Mouse (Mus musculus) E14TG2a.4 (cell line): Measurements from ENCODE around the gene Abcb9.

Experiments
- CTCF ChIP-seq: conservative IDR thresholded peaks from 2 replicates; pipeline ENCODE4 v1.5.1; 2014; ENCODE audit warnings: low read length
- NANOG ChIP-seq: IDR thresholded peaks from 2 replicates; pipeline ENCODE4 v1.6.1; 2014; ENCODE audit warnings: borderline replicate concordance, low read length, mixed read lengths
- POU5F1 ChIP-seq: IDR thresholded peaks from 2 replicates; pipeline ENCODE4 v1.6.1; 2014; ENCODE audit warnings: low read length, borderline replicate concordance

DNA sequence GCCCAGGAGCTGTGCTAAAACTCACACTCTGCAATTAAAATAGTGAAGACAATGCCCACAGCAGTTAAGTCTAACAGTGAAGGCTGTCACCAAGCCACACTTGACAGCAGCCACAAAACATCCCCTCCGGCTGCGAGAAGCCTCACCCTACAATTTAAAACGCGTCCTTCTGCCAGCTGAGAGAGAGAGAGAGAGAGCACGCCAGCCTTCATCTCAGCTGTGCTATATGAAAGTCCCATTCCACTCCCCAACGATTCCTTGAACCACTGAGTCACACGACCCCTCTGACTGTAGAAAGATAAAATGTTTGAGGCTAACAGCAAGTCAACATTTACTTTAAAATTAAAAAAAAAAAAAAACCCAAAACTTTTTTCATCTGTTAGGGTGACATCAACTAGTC, 66.9 kb downstream of the Abcb9 start:
- no peak for TF ChIP-seq CTCF
- TF ChIP-seq NANOG = no peak
- TF ChIP-seq POU5F1 = no peak
